Mouse (Mus musculus) mouse trophoblast stem cell (cell line): ENCODE results near the gene Olfr533.
"Not testable (repeated sequence)": the region's sequence is repeated elsewhere in the genome, so short reads cannot be mapped to it uniquely, and the experiment has no call there.

Experiments
- in situ Hi-C, 2 experiments: fragments of 300-500 bp; cut with MseI, MboI; formaldehyde crosslinking; loops; 2 replicates in 1 of 2; 3 replicates in 1 of 2; pipeline ENCODE4 v1.15.1; 2025

Gene Olfr533

DNA sequence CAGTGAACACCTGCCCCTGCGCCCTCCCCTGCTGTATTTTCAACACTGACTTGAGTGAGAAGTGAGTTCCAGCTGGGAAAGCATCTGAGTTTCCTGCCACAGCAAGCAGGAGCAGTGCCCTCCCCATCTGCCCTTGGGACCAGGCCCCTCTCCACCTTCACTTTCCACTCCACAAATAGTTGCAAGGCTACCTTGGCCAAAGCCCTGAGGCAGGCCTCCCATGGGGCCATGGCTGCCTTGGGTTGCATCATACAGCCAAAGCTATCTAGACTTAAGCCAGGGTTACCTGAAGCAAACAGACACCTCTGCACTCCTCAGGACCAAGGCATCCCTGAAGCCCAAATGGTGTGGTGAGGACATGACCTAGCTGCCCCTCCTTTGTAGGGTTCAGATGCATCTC, at the start of gene Olfr533:
Gene Olfr533 (plus strand): TSS at position 301 of the 400 bp plus-strand sequence.
- in situ Hi-C loops, result not testable (repeated sequence)

DNA sequence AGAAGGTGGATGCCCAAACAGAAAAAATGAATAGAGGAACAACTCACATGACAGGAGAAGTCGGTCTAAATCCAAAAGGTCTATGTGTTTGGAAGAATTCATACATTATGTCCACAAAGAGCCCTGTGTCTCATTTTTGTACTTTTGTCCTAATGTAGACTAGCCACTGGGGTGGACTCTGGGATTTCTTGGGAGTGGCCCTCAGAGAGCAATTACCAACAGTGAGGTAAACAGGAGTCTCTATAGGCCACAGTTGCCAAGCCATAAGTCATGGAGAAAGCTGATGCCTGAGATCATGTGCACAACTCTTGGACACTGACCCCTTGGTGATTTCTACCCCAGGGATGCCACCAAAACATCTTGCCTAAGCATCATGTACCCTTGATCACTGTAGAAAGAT, 41.6 kb upstream of the Olfr533 start, which contains the start of gene Olfr532:
Gene Olfr532 (minus strand): TSS at position 101 of the 400 bp plus-strand sequence.
- in situ Hi-C loops, result no loop called here

DNA sequence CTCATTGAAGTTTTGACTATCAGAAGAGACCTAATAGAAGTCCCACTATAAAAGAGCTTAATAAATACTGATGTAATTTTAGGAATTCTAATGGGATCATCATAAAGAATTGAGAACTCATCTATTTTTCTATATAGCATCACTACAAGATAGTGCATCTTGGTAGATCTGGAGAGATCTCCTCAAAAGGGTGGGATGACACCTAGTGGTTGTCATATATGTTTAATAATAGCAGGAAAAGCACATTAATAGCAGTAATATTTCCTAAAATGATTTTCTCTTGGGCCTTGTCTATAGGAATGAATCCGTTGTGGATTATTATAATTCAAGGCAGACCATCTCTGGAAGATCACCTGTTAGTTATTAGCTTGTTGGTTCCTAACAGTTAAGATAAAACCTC, 20.0 kb upstream of the Olfr533 start:
- in situ Hi-C loops, result no loop called here

DNA sequence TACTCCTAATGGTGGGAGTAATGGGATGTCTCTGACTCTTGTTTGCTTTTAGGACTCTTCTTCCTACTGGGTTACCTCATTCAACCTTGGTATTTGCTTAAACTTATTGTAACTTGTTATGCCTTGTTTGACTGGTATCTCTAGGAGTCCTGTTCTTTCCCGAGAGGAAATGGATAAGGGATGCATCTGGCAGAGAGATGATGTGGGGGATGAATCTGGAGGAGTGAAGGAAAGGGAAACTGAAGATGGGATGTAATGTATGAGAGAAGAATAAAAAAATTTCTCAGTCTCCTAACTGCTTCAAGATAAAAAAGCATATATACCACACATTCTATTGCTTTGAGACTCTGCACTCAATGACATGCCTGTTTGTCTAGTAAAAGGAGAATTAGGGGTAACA, 14.7 kb downstream of the Olfr533 start:
- in situ Hi-C loops, result no loop called here

DNA sequence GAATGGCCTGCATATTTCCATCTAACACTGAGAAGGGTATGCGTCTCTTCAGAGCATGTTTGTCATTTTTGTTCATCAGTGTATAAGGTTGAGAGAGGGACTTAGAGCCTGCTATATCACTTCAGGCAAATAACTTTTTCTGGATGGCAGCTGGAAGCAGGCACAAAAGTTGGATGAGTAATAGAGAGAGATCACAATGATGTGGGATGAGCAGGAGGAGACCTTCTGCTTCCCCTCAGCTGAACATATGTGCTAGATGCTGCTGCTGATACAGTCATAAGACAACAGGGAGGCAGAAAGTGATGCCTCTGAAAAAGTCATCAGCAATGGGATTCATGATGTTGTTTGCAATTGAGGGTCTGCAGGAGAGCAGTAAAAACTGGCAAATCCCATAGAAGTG, 15.6 kb downstream of the Olfr533 start:
- in situ Hi-C loops, result no loop called here

DNA sequence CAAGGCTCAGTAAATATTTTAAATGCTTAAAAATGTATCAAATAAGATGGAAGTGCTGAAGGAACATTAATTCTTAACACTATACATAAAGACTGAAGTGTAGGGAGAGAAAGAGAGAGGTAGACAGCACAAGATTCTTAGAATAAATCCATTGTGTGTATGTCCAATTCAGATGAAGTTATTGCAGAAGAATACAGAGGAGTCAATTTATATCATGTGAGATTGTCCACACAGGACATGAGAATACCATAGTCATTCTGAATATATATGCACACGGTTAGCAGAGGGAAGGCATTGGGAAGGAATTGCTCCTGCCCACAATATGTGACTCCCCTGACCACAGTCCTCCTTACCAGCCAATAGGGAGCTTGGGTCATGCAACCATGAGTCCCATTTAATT, 20.7 kb downstream of the Olfr533 start, which contains the start of gene Olfr535:
Gene Olfr535 (plus strand): TSS at position 301 of the 400 bp plus-strand sequence.
- in situ Hi-C loops, result no loop called here

DNA sequence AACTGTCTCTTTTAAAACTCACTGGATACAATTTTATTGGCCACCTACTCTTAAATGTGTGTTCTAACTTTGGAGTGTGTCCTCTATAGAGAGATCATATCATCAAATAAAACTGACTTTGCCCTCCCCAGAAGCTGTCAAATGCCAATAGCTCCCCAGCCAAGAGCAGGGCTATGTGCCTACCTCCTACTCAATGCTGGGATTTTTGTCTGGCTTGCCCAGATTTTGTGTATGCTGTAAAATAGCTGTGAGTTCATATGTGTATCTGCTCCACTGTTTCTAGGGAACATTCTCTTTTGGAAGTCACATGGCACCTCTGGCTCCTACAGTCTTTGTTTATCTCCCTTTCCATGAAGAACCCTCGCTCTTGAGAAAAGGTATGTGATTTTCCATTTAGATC, 25.8 kb downstream of the Olfr533 start:
- in situ Hi-C loops, result no loop called here

DNA sequence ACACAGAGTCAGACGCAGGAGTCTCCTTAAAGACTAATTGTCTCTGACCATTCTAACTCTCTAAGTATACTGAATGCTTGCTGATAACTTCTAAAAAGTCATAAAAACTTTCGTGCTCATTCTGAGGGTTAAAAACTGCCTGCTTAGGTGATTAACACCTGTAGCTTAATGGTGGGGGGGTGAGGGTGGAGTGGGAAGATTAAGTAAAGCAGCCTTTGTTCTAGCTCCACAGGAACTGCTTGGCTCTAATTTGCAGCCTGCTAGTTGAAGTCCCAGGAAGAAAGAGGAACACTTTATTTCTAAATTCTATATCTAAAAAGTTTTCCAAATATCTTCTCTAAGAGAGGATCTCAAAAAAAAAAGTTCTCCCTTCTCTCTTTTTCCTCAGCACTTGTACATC, 31.1 kb downstream of the Olfr533 start:
- in situ Hi-C loops, result no loop called here

DNA sequence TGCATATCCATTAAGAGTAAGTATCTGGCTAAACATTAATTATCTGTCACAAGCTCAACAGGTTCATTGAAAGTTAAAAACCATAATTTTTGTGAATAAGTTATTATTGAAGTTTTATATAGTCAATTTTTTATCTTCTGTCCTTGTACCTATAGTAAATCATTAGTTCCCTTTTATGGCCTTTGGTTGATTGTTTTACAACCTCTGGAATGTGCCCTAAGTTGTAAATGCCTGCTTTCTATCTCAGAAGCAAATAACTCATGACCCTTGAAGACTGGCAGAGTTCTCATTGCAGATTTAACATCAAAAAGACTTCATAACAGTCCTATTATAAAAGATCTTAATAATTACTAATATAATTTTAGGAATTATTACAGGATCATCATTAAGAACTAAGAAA, 31.5 kb downstream of the Olfr533 start:
- in situ Hi-C loops, result no loop called here

DNA sequence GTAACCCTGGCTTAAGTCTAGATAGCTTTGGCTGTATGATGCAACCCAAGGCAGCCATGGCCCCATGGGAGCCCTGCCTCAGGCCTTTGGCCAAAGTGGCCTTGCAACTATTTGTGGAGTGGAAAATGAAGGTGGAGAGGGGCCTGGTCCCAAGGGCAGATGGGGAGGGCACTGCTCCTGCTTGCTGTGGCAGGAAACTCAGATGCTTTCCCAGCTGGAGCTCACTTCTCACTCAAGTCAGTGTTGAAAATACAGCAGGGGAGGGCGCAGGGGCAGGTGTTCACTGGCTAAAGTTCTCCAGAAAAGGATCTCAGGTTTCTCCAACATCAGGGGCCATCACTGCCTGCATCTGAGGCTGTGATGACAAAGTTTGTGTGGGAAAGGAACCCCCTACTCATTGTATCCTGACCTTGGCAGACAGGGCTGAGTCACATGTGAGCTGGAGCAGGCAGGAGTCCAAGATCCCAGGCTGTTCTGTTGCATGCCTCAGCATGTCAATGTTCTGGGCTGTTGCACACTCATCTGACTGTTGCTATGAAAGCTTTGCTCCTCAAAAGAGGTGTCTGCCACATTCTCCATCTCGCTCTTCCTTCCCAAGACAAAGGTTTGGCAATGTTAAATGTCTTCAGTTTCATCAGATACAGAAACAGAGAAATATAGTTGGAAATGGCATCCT, 44.3 kb downstream of the Olfr533 start, which contains the start of gene Olfr536:
Gene Olfr536 (minus strand): TSS at position 51 of the 676 bp plus-strand sequence.
- in situ Hi-C loops, result not testable (repeated sequence)
